Mouse (Mus musculus) embryonic facial prominence, embryonic 14.5 days (tissue): Measurements from ENCODE around the gene Hoxa2. TPM values are rescaled to one million over a fixed set of nuclear protein-coding genes. Genes with fewer than 3 reads are reported as not detected.

Source experiments
- ATAC-seq: fragments of 200-750 bp; cut with Nextera tagmentation; 2 replicates; pipeline ENCODE4 v1.8.0; 2017; ENCODE audit warnings: low read depth, moderate number of reproducible peaks, moderate TSS enrichment
- DNase-seq: peaks from one replicate; pipeline ENCODE4 v3.0.0-alpha.2; 2015; ENCODE audit warnings: low spot score
- H3K27ac ChIP-seq: fragments of 300-500 bp; sonication (generic); replicated peaks from 2 replicates; pipeline ENCODE4 v1.5.1; 2014; ENCODE audit warnings: low read depth, mild to moderate bottlenecking, low read length, moderate library complexity
- H3K27me3 ChIP-seq: fragments of 300-500 bp; sonication (generic); replicated peaks from 2 replicates; pipeline ENCODE4 v1.6.1; 2014; ENCODE audit warnings: low read length; ENCODE audit not compliant: control insufficient read depth, insufficient read depth
- H3K36me3 ChIP-seq: fragments of 300-500 bp; sonication (generic); 2 replicates; pipeline ENCODE4 v1.6.1; 2014; ENCODE audit warnings: low read length, mixed read lengths; ENCODE audit not compliant: control insufficient read depth, insufficient read depth
- H3K4me1 ChIP-seq: fragments of 300-500 bp; sonication (generic); 2 replicates; pipeline ENCODE4 v1.6.1; 2014; ENCODE audit warnings: antibody characterized with exemption, low read length; ENCODE audit not compliant: control insufficient read depth, insufficient read depth
- H3K4me2 ChIP-seq: fragments of 300-500 bp; sonication (generic); 2 replicates; pipeline ENCODE4 v1.6.1; 2014; ENCODE audit warnings: low read depth, mild to moderate bottlenecking, low read length, moderate library complexity, mixed read lengths
- H3K4me3 ChIP-seq: fragments of 300-500 bp; sonication (generic); 2 replicates; pipeline ENCODE4 v1.5.1; 2014; ENCODE audit warnings: low read depth, mild to moderate bottlenecking, low read length
- H3K9ac ChIP-seq: fragments of 300-500 bp; sonication (generic); 2 replicates; pipeline ENCODE4 v1.6.1; 2014; ENCODE audit warnings: low read depth, mild to moderate bottlenecking, low read length, moderate library complexity, mixed read lengths
- H3K9me3 ChIP-seq: fragments of 300-500 bp; sonication (generic); 2 replicates; pipeline ENCODE4 v1.6.1; 2016; ENCODE audit warnings: low read length; ENCODE audit not compliant: control insufficient read depth
- WGBS: fragments of 180-500 bp; shearing (Covaris S2); extraction: QIAGEN DNeasy Blood & Tissue Kit; methylation state at CpG from one replicate; pipeline ENCODE4 v1.1.7; 2014; 5-methylcytosine and 5-hydroxymethylcytosine counted together
- polyA plus RNA-seq: library from polyadenylated mRNA; unstranded; fragments of >200 nt; fragmentation: Nextera tagmentation; extraction: Ambion mirVana; gene quantifications from 2 replicates; pipeline ENCODE4 v1.2.1, GENCODE M21; 2014

Hoxa2 gene
- polyA plus RNA-seq, 1 experiment from 2014 or later, result 7.2 TPM

- Histone ChIP-seq H3K9ac (no peak overlapping the region), H3K4me1 (0 out of 2 replicates have a peak, but pooled peaks cover under 1% of the 10 kb centered on the region), H3K27ac (no peak overlapping the region), H3K4me3 (peak overlapping the region; percentile 14; the same call in 1 of the 2 replicates), H3K27me3 (peaks cover 100% of the 10 kb centered on the region), H3K36me3 (no peaks in the 10 kb centered on the region), H3K9me3 (no peaks in the 10 kb centered on the region), H3K4me2 (peak overlapping the region; percentile 31; the same call in 1 of the 2 replicates)
- 10% methylated on average over 13 of the region's 18 CpGs for WGBS
- ATAC-seq (no peak), DNase-seq (no peak)
Measured at GRCm38 (mm10) chr6:52208868-52209684, 44.4 kb upstream of the Hoxa2 start.

- H3K27me3 ChIP-seq, result peaks cover 100% of the 10 kb centered on the region
- H3K4me3 ChIP-seq, result peak within 1 kb of the TSS; percentile 14; the same call in 1 of the 2 replicates
- 3% methylated on average over 38 of the region's 47 CpGs for WGBS
- peak within 1 kb of the TSS; percentile 31; the same call in 1 of the 2 replicates for H3K4me2 ChIP-seq
- H3K9me3 ChIP-seq, result no peaks in the 10 kb centered on the region
- no peaks in the 10 kb centered on the region for H3K36me3 ChIP-seq
- DNase-seq (no peak), ATAC-seq (no peak)
- no peak within 1 kb of the TSS for H3K9ac ChIP-seq
- 0 out of 2 replicates have a peak, but pooled peaks cover 4% of the 10 kb centered on the region for H3K4me1 ChIP-seq
- no peak within 1 kb of the TSS for H3K27ac ChIP-seq
Measured at GRCm38 (mm10) chr6:52208072-52208867, 43.6 kb upstream of the Hoxa2 start, which contains the start of gene Hoxa6. Hoxa6 (minus strand) TSS chr6:52208722.

- ATAC-seq (no peak), DNase-seq (no peak)
- Histone ChIP-seq H3K9ac (no peak overlapping the region), H3K27ac (no peak overlapping the region), H3K4me2 (no peak overlapping the region), H3K4me3 (no peak overlapping the region), H3K27me3 (peaks cover 100% of the 10 kb centered on the region), H3K9me3 (no peaks in the 10 kb centered on the region), H3K36me3 (no peaks in the 10 kb centered on the region), H3K4me1 (0 out of 2 replicates have a peak, but pooled peaks cover 4% of the 10 kb centered on the region)
Measured at GRCm38 (mm10) chr6:52207684-52207976, 43.0 kb upstream of the Hoxa2 start.

DNA sequence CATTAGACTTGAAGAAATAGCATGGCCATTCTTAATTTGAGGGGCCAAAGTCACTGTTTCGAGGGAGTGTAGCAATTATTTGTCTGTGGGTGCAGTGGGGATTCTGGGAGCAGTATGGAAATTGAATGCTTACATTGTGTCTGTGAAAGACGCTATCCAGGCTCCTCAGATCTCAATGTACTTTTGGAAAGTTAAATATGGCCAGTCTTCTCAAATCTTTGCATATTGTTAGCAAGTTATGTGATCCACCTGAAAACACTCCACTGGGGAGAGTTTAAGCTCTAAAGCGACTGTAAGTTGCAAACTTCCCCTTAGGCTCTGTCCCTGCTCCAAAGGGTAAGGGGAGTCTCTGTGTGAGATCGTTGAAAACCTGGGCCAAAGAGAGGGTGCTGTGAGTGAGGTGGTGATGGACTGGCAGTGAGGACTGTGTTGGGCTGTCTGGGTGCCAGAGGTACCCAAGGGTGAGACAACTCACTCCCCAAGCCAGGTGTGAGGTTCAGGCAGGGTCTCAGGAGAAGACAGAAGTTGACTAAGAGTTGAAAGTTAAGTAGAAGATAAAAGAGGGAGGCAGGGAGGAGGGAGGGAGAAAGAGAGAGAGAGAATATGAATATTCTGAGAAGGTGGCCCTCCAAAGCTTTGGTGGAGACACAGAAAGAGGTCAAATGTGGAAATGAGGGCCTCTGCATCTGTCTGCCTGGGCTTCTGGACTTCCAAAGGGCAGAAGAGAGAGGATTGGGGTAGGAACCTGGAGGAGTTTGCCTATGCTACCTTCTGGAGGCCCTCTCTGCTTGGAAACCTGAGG is 42.5 kb upstream of the Hoxa2 start:
- H3K9me3 ChIP-seq, result no peaks in the 10 kb centered on the region
- ATAC-seq (no peak), DNase-seq (no peak)
- 7% methylated on average over 4 of the region's 4 CpGs for WGBS
- no peak overlapping the region for H3K27ac ChIP-seq
- peaks cover 100% of the 10 kb centered on the region for H3K27me3 ChIP-seq
- H3K4me3 ChIP-seq, result no peak overlapping the region
- H3K9ac ChIP-seq, result no peak overlapping the region
- 0 out of 2 replicates have a peak, but pooled peaks cover 4% of the 10 kb centered on the region for H3K4me1 ChIP-seq
- no peak overlapping the region for H3K4me2 ChIP-seq
- H3K36me3 ChIP-seq, result no peaks in the 10 kb centered on the region

GRCm38 (mm10) chr6:52205638-52206621 is 41.3 kb upstream of the Hoxa2 start:
- Histone ChIP-seq H3K36me3 (no peaks in the 10 kb centered on the region), H3K27ac (no peak overlapping the region), H3K4me3 (no peak overlapping the region), H3K4me1 (0 out of 2 replicates have a peak, but pooled peaks cover 4% of the 10 kb centered on the region), H3K4me2 (no peak overlapping the region; the same call in 1 of the 2 replicates), H3K27me3 (peaks cover 100% of the 10 kb centered on the region), H3K9ac (no peak overlapping the region), H3K9me3 (no peaks in the 10 kb centered on the region)
- ATAC-seq (no peak), DNase-seq (no peak)
- 2% methylated on average over 54 of the region's 55 CpGs for WGBS

- Histone ChIP-seq H3K4me3 (no peak overlapping the region), H3K27ac (no peak overlapping the region), H3K4me1 (0 out of 2 replicates have a peak, but pooled peaks cover 4% of the 10 kb centered on the region), H3K9ac (no peak overlapping the region), H3K9me3 (no peaks in the 10 kb centered on the region), H3K4me2 (no peak overlapping the region), H3K36me3 (no peaks in the 10 kb centered on the region), H3K27me3 (peaks cover 100% of the 10 kb centered on the region)
- DNase-seq (no peak), ATAC-seq (no peak)
- WGBS, result 6% methylated on average over 14 of the region's 14 CpGs
Measured at GRCm38 (mm10) chr6:52205221-52205620, 40.6 kb upstream of the Hoxa2 start.

DNA sequence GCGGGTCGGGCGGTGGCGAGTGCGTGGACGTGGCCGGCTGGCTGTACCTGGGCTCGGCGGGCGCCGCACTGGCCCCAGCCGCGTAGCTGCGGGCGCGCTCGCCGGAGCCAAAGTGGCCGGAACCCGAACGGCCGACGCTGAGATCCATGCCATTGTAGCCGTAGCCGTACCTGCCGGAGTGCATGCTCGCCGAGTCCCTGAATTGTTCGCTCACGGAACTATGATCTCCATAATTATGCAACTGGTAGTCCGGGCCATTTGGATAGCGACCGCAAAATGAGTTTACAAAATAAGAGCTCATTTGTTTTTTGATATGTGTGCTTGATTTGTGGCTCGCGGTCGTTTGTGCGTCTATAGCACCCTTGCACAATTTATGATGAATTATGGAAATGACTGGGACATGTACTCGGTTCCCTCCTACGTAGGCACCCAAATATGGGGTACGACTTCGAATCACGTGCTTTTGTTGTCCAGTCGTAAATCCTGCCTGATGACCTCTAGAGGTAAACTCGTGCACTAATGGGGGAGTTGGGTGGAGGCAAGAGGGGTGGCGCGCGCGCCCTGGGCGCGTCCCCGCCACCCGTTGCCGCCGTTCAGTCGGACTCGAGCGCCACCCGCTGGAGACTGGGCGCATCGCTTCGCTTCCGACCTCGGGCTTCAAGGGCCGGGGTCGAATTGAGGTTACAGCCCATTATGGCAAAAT is 39.6 kb upstream of the Hoxa2 start, which contains the start of gene Hoxa5:
Gene Hoxa5 (minus strand): TSS at position 538 of the 703 bp plus-strand sequence.
- Histone ChIP-seq H3K4me1 (0 out of 2 replicates have a peak, but pooled peaks cover 4% of the 10 kb centered on the region), H3K9me3 (no peaks in the 10 kb centered on the region), H3K27ac (no peak within 1 kb of the TSS), H3K9ac (peak within 1 kb of the TSS; percentile 31; the same call in 1 of the 2 replicates), H3K4me3 (peak within 1 kb of the TSS; percentile 34), H3K36me3 (no peaks in the 10 kb centered on the region), H3K4me2 (peak within 1 kb of the TSS; percentile 47), H3K27me3 (peaks cover 100% of the 10 kb centered on the region)
- ATAC-seq (no peak), DNase-seq (no peak)
- WGBS, result under 1% methylated on average over 51 of the region's 65 CpGs
